Mouse (Mus musculus) retina, postnatal 1 day (tissue): ENCODE measurements around the gene Ccm2.
A peak's percentile ranks its signal among the peaks of the same experiment; 100 is the strongest.

Experiments
- DNase-seq: peaks from one replicate; pipeline ENCODE4 v3.0.0-alpha.2; 2012

Gene Ccm2

GRCm38 (mm10) chr11:6585748-6586147, 39.1 kb downstream of the Ccm2 start:
- DNase-seq, result no peak

- DNase-seq, result no peak
Measured at GRCm38 (mm10) chr11:6586660-6587059, 40.0 kb downstream of the Ccm2 start.

GRCm38 (mm10) chr11:6587249-6587940, 40.7 kb downstream of the Ccm2 start:
- DNase-seq, result no peak

- no peak for DNase-seq
Measured at GRCm38 (mm10) chr11:6588295-6588694, 41.6 kb downstream of the Ccm2 start.

- DNase-seq, result no peak
Measured at GRCm38 (mm10) chr11:6589838-6590237, 43.2 kb downstream of the Ccm2 start.

GRCm38 (mm10) chr11:6590933-6591675, 44.4 kb downstream of the Ccm2 start:
- DNase-seq, result no peak

DNA sequence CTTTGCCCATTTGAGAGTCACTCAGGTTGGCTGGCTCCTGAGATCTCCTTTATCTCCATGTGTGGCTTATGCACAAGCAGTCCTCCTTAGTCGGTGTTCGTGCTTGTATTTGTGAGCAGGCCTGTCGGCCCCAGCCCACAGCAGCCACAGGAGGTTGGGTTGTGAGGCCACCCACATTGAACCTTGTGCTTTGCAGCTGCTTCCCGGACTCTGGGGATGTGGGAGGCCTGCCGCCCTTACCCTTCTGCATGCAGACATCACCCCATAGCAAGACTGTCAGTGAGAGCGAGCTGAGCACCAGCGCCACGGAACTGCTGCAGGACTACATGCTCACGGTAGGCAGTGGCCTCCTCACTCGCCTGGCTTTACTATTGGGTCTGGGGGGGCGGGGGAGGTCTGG, 46.7 kb downstream of the Ccm2 start:
- no peak for DNase-seq

GRCm38 (mm10) chr11:6594845-6595244, 48.2 kb downstream of the Ccm2 start:
- no peak for DNase-seq

- DNase-seq, result no peak
Measured at GRCm38 (mm10) chr11:6595339-6595738, 48.7 kb downstream of the Ccm2 start.

- DNase-seq, result no peak
Measured at GRCm38 (mm10) chr11:6596205-6596604, 49.5 kb downstream of the Ccm2 start.

- no peak for DNase-seq
Measured at GRCm38 (mm10) chr11:6596616-6597015, 49.9 kb downstream of the Ccm2 start.

DNA sequence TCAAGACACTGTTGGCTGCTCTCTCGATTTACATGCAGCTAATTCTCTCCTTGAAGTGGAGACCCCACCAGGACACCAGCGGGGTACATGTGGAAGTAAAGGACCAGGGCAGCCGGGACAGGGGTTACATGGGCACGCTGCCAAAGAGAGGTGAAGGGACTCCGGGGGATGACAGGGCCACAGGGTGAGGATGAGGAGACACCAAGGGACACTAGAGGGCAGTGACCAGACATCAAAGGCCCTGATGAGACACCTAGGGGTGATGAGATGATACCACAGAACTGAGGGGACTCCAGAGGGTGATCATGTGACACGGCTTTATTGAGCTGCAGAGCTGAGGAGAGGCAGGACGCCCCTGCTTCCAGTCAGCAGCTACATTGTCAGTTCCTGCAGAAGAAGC, 50.8 kb downstream of the Ccm2 start:
- DNase-seq, result peak; percentile 45

DNA sequence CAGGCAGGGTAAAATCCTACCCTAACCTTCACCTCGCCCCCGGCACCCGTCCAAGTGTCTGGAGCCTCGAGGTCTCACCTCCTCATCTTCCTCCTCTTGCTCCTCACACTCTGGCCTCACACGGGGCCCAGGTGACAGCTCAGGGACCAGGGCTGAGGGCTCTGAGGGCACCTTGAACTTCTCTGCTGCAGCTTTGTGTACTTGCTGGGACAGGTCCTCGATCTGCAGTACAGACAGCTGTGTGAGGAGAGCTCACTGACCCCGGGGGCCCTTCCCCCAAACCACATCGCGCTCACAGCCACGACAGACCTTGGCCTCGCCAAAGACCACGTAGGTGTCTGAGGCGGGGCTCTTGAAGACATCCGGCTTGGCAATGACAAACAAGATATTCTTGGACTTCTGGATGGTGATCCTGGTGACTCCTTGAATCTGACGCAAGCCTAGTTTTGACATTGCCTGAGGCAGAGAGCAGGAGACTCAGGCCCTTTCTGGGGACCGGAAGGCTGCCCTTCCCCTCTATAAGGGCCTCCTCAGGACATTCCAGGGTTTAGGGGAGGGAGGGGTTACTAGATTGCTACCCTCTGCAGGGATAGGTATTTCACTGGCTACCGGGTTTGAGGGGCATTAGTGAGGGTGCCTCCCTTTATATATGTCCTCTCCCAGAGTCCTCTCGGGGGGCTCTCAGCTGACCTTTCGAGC, 51.7 kb downstream of the Ccm2 start:
- DNase-seq, result no peak

- peak; percentile 74 for DNase-seq
Measured at GRCm38 (mm10) chr11:6599011-6599681, 52.5 kb downstream of the Ccm2 start.

DNA sequence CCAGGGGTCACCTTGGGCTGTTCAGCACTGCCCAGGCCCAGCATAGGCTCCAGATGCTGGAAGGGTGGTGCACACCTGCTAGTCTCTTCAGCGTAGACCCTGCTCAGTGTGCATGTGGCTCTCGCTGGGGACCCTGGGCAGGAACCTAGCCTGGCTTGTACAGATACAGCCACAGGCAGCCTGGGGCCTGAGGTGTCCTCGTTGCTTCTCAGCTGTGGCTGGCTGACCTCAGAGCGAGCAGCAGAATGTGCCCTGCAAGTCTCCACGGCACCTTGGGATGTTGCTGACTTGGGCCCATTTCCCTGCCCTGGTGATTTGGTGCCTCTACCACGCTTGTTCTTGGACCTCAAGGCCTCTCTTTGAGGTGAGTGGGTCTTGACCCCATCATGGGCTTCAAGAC, 53.1 kb downstream of the Ccm2 start:
- no peak for DNase-seq

DNA sequence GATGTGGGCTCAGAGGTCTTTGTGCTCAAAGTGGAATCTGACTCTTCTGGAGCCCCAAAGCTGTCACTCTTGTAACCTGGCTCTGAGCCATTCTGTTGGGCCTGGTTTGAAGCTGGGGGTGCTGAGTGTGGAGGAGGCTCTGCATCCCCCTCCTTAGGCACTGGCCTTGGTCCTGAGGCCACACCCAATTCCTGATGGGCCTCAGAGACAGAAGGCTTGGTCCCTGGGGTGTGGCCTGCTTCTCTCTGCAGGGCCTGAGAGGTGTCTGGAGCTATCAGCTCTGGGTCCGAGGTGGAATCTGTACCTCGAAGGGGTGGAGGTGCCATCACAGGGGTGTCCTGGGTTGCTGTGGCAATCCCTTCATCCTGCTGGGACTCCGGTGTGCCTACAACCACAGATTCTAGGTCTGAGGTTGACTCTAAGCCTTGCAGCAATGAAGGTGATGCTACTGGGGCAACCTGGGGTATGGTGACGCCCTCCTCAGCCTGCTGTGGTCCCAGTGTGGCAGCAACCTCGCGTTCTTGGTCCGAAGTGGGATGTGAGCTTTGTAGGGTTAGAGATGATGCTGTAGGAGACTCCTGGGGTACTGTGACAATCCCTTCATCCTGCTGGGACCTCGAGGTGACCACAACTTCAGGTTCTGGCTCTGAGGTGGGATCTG, 53.7 kb downstream of the Ccm2 start:
- DNase-seq, result no peak

DNA sequence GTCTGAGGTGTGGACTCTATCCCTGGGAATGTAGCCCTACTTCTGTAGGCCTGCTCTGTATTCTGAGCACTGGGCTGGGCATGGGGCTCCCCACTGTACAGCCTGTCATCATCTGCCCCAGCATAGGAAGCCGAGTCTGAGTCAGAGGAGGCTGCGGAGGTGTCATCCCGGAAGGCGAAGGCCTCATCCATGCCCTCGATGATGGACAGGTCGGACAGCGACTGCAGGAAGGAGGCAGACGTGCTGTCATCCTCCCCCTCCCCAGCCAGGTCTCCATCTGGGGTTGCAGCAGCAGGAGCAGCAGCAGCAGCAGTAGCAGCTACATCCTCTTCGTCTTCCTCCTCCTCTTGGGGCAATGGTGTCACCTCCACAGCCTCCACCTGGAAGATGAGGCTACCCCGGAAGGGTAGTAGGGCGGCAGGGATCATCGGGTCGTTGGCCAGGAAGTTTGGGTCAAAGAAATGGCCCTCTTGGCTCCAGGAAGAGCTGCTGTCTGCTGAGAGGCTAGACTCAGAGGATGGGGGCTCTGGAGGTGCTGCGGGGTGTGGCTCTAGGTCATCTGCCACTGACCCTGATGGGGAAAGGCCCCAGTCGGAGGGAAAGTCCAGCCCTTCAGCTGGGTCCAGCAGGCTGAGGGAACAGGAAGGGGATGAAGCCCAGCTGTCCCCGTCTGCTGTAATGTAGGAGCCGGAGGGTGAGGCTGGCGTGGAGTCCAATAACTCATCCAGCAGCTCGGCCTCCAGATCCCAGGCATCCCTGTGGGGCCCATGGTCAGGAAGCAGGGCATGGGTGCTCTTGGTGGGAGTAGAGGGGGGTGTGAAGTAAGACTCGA, 55.2 kb downstream of the Ccm2 start:
- DNase-seq, result no peak

- DNase-seq, result no peak
Measured at GRCm38 (mm10) chr11:6602662-6603061, 56.0 kb downstream of the Ccm2 start.

- no peak for DNase-seq
Measured at GRCm38 (mm10) chr11:6603224-6603623, 56.5 kb downstream of the Ccm2 start.

DNA sequence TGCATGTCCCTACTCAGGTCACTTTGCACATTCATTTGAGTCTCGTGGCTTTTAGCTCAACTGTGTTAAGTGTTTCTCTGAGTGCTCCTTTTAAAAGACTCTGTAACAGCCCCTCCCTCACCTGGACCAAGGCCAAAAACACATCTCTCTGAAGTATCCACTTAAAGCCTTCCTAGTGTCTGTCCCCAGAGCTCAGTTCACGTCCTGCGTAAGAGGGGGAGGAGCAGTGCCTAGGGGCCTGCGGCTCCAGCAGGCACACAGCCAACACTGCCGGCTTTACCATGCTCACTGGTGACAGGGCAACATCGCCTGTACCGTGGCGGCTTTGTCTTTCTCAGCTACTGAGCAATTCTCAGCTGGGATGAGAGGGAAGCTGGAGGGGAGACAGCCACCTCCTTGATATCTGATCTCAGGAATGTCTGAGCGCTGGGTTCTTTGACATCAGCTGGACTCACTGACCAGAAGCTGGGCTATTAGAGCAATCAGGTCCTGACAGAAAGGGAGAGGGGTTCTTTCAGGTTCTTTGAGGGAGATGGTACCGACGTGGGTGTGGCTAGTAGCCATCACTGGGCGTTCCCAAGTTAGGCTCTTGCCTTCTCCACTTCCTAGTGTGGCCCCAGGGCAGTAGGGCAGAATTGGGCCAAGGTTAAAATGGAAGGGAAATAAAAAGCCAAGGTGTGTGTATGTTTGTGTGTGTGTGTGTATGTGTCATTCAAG, 57.4 kb downstream of the Ccm2 start:
- DNase-seq, result peak; percentile 84

DNA sequence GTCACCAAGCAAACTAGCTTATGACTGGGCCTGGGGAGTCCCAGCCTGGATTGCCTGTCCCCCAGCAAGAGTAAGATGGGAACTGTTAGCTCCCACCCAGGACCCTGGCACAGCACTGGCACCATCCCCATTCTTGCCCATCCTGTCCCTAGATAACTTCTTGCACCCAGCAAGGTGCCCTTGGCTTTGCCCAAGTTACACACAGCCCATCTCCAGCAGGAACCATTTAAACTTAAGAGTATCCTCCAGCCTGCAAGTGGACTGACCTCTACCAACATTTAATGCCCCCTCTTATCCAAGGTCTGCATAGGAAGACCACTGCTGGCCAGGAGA, 57.9 kb downstream of the Ccm2 start:
- no peak for DNase-seq
